Mouse (Mus musculus) bone marrow macrophage, adult 2 months (primary cell): ENCODE data around the gene Itga9.

Experiments used
- CTCF ChIP-seq: IDR thresholded peaks from 2 replicates; pipeline ENCODE4 v1.5.1; 2012; ENCODE audit warnings: low read depth, mild to moderate bottlenecking, low read length, moderate library complexity
- POLR2A ChIP-seq: IDR thresholded peaks from 2 replicates; pipeline ENCODE4 v1.6.1; 2012; ENCODE audit warnings: mild to moderate bottlenecking, low read depth, low read length, borderline replicate concordance

- no peak for TF ChIP-seq CTCF
- no peak for TF ChIP-seq POLR2A
Measured at GRCm38 (mm10) chr9:118807669-118808068, 201.2 kb downstream of the Itga9 start.
